Comparison of ENCODE assay signal across 15 mouse cellular contexts in the genomic region with DNA sequence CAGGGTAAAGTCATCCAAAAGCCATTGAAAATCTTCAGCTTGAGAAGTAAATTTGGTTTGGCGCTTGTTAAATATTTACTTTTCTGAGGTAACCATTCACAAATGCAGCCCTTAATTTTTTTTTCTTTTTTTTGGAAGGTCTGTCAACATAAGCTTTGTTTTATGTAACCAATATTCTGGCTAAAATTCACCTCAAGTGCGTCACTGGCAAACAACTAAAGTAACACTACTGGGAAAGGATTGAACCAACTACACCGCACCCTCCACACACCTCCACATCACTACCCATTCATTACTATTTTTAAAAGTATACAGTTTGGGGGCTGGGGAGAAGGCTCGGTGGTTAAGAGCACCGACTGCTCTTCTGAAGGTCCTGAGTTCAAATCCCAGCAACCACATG. TPM values are rescaled to one million over a fixed set of nuclear protein-coding genes. Genes with fewer than 3 reads are reported as not detected.
DNase-seq lines count a peak whose midpoint lies in the region; ATAC-seq and TF ChIP-seq lines count a peak whose summit lies in the region.
"Had no signal": no experiment of that assay in that cellular context is flagged by ENCODE, and none has a peak within 500 bp of the region (broad histone marks: within the 10 kb centered on the region; RNA-seq: fewer than 3 reads in every experiment).

No protein-coding gene starts in this region.

- no peak for TF ChIP-seq POLR2A in lung, adult 2 months (IDR thresholded peaks at IDR 0.05; ENCODE audit: borderline replicate concordance, extremely low read depth, low read depth, low read length)

- WGBS in forebrain, embryonic 13.5 days: 91% methylated on average over 5 of the region's 5 CpGs
- 91% methylated on average over 5 of the region's 5 CpGs for whole genome bisulfite sequencing in forebrain, embryonic 14.5 days
- 63% methylated on average over 5 of the region's 5 CpGs for WGBS in lung, adult 2 months
- WGBS in liver, embryonic 15.5 days (ENCODE audit: insufficient replicate concordance): 74% methylated on average over 5 of the region's 5 CpGs
- 32% methylated on average over 5 of the region's 5 CpGs for WGBS in stomach, postnatal 0 days

- H3K9ac ChIP-seq in forebrain, embryonic 13.5 days: no peak overlapping the region
- no peak overlapping the region for H3K9ac ChIP-seq in forebrain, embryonic 14.5 days (ENCODE audit: low read length)
- no peak overlapping the region for H3K9ac ChIP-seq in liver, embryonic 15.5 days
- H3K9ac ChIP-seq in stomach, postnatal 0 days (ENCODE audit: low read length): no peak overlapping the region

- peaks cover 41% of the 10 kb centered on the region for H3K4me1 ChIP-seq in forebrain, embryonic 13.5 days
- peaks cover 17% of the 10 kb centered on the region; the same call in 1 of the 2 replicates for H3K4me1 ChIP-seq in forebrain, embryonic 14.5 days (ENCODE audit: control insufficient read depth, insufficient read depth, low read length)
- H3K4me1 ChIP-seq in lung, adult 2 months (ENCODE audit: control insufficient read depth, insufficient read depth, low read length): peaks cover 6% of the 10 kb centered on the region
- peaks cover 65% of the 10 kb centered on the region for H3K4me1 ChIP-seq in liver, embryonic 15.5 days (replicated peaks)
- H3K4me1 ChIP-seq in stomach, postnatal 0 days (replicated peaks; ENCODE audit: control insufficient read depth, insufficient read depth): peaks cover 12% of the 10 kb centered on the region

- H3K27me3 ChIP-seq in forebrain, embryonic 13.5 days: peaks cover 14% of the 10 kb centered on the region; the same call in 1 of the 2 replicates
- no peaks in the 10 kb centered on the region for H3K27me3 ChIP-seq in forebrain, embryonic 14.5 days (replicated peaks; ENCODE audit: control insufficient read depth, insufficient read depth, low read length)
- peaks cover 32% of the 10 kb centered on the region for H3K27me3 ChIP-seq in liver, embryonic 15.5 days
- H3K27me3 ChIP-seq in stomach, postnatal 0 days (ENCODE audit: control insufficient read depth, insufficient read depth, low read length): no peaks in the 10 kb centered on the region
- H3K27me3 ChIP-seq: embryonic facial prominence, embryonic 12.5 days had no signal

- no peak overlapping the region for H3K4me3 ChIP-seq in forebrain, embryonic 13.5 days
- no peak overlapping the region for H3K4me3 ChIP-seq in forebrain, embryonic 14.5 days (ENCODE audit: low read depth, low read length)
- H3K4me3 ChIP-seq in lung, adult 2 months (replicated peaks; ENCODE audit: extremely low read depth, low read depth, low read length): no peak overlapping the region
- no peak overlapping the region for H3K4me3 ChIP-seq in liver, embryonic 15.5 days (replicated peaks)
- H3K4me3 ChIP-seq in stomach, postnatal 0 days (ENCODE audit: low read depth, low read length): no peak overlapping the region

- no peak overlapping the region for H3K27ac ChIP-seq in forebrain, embryonic 13.5 days
- no peak overlapping the region for H3K27ac ChIP-seq in forebrain, embryonic 14.5 days (ENCODE audit: low read depth, low read length)
- H3K27ac ChIP-seq in liver, embryonic 15.5 days (replicated peaks): no peak overlapping the region
- H3K27ac ChIP-seq in stomach, postnatal 0 days (replicated peaks): no peak overlapping the region

- TF ChIP-seq EP300 in stomach, postnatal 0 days (optimal IDR thresholded peaks at IDR 0.05): no peak

- peaks cover 4% of the 10 kb centered on the region; the same call in 1 of the 2 replicates for H3K36me3 ChIP-seq in forebrain, embryonic 13.5 days (ENCODE audit: poor library complexity, severe bottlenecking)
- H3K36me3 ChIP-seq in forebrain, embryonic 14.5 days (ENCODE audit: control insufficient read depth, insufficient read depth, low read length): no peaks in the 10 kb centered on the region
- H3K36me3 ChIP-seq in liver, embryonic 15.5 days (replicated peaks): peaks cover 3% of the 10 kb centered on the region; the same call in 1 of the 2 replicates
- H3K36me3 ChIP-seq in stomach, postnatal 0 days (ENCODE audit: control insufficient read depth, insufficient read depth, low read length): no peaks in the 10 kb centered on the region
- H3K36me3 ChIP-seq: hindbrain, embryonic 12.5 days had no signal

- no peaks in the 10 kb centered on the region for H3K9me3 ChIP-seq in forebrain, embryonic 13.5 days (replicated peaks)
- H3K9me3 ChIP-seq in forebrain, embryonic 14.5 days (replicated peaks; ENCODE audit: control insufficient read depth, low read length): no peaks in the 10 kb centered on the region; the same call in 1 of the 2 replicates
- no peaks in the 10 kb centered on the region for H3K9me3 ChIP-seq in liver, embryonic 15.5 days (replicated peaks)
- H3K9me3 ChIP-seq in stomach, postnatal 0 days (ENCODE audit: control insufficient read depth, low read length): no peaks in the 10 kb centered on the region
- H3K9me3 ChIP-seq: embryonic facial prominence, embryonic 12.5 days; G1E; hindbrain, embryonic 12.5 days; midbrain, embryonic 10.5 days had no signal

- TF ChIP-seq CTCF in lung, adult 2 months (IDR thresholded peaks at IDR 0.05; ENCODE audit: insufficient read depth, low read length): no peak
- no peak for TF ChIP-seq CTCF in stomach, postnatal 0 days (IDR thresholded peaks at IDR 0.05; ENCODE audit: low read depth)

- no peak for ATAC-seq in forebrain, embryonic 13.5 days
- ATAC-seq in forebrain, embryonic 14.5 days: no peak
- no peak for ATAC-seq in liver, embryonic 15.5 days (ENCODE audit: insufficient read depth)
- ATAC-seq in stomach, postnatal 0 days (ENCODE audit: low FRiP score, low TSS enrichment): no peak

- peak overlapping the region; percentile 28; the same call in 1 of the 2 replicates for H3K4me2 ChIP-seq in forebrain, embryonic 13.5 days
- H3K4me2 ChIP-seq in forebrain, embryonic 14.5 days (ENCODE audit: low read length): no peak overlapping the region
- peak overlapping the region; percentile 87; the same call in 1 of the 2 replicates for H3K4me2 ChIP-seq in liver, embryonic 15.5 days
- peak overlapping the region; percentile 77; the same call in 1 of the 2 replicates for H3K4me2 ChIP-seq in stomach, postnatal 0 days (replicated peaks; ENCODE audit: low read depth)

- no peak for DNase-seq in forebrain, embryonic 14.5 days (ENCODE audit: low spot score)
- peak; percentile 60 to 76 for DNase-seq in lung, adult 18-20 months
- DNase-seq in lung, adult 2 months: no peak
- DNase-seq in stomach, postnatal 0 days (ENCODE audit: low spot score): no peak
- no peak for DNase-seq in spleen, adult 18-20 months
- DNase-seq in layer of hippocampus, adult 9-11 months: no peak
- DNase-seq: cerebellum, postnatal 10 days; kidney, postnatal 10 days; thymus, postnatal 14 days had no signal

RNA-seq across cellular contexts. Expression of a gene that starts 1.6 kb away (rescaled TPM):
- polyA plus RNA-seq in forebrain, embryonic 13.5 days (2015; fragmentation: Nextera tagmentation; extraction: Ambion mirVana): 115 and 123 TPM in 2 replicates
- 130 and 138 TPM in 2 replicates for polyA plus RNA-seq in forebrain, embryonic 14.5 days (2014; fragmentation: Nextera tagmentation; extraction: Ambion mirVana)
- 126 and 152 TPM in 2 replicates for polyA plus RNA-seq in lung, adult 2 months (2012; rRNA removed)
- 57.2 and 57.6 TPM in 2 replicates for polyA plus RNA-seq in liver, embryonic 15.5 days (2015; fragmentation: Nextera tagmentation; extraction: Ambion mirVana)
- polyA plus RNA-seq in stomach, postnatal 0 days (2015; fragmentation: Nextera tagmentation; extraction: Ambion mirVana): 139 and 155 TPM in 2 replicates

RNA-seq across cellular contexts. Expression of a gene that starts 24.8 kb away (rescaled TPM):
- polyA plus RNA-seq in forebrain, embryonic 13.5 days (2015; fragmentation: Nextera tagmentation; extraction: Ambion mirVana): 0.08 TPM in 1 of 2 replicates, not detected in the other
- polyA plus RNA-seq in forebrain, embryonic 14.5 days (2014; fragmentation: Nextera tagmentation; extraction: Ambion mirVana): not detected in 2 replicates
- not detected in 2 replicates for polyA plus RNA-seq in lung, adult 2 months (2012; rRNA removed)
- not detected in 2 replicates for polyA plus RNA-seq in liver, embryonic 15.5 days (2015; fragmentation: Nextera tagmentation; extraction: Ambion mirVana)
- not detected in 2 replicates for polyA plus RNA-seq in stomach, postnatal 0 days (2015; fragmentation: Nextera tagmentation; extraction: Ambion mirVana)
- polyA plus RNA-seq: G1E had no signal

RNA-seq across cellular contexts. Expression of a gene that starts 35.8 kb away (rescaled TPM):
- 14.5 and 16.8 TPM in 2 replicates for polyA plus RNA-seq in forebrain, embryonic 13.5 days (2015; fragmentation: Nextera tagmentation; extraction: Ambion mirVana)
- polyA plus RNA-seq in forebrain, embryonic 14.5 days (2014; fragmentation: Nextera tagmentation; extraction: Ambion mirVana): 26.7 and 29.6 TPM in 2 replicates
- polyA plus RNA-seq in lung, adult 2 months (2012; rRNA removed): 12.4 and 17.1 TPM in 2 replicates
- 4.8 and 5.0 TPM in 2 replicates for polyA plus RNA-seq in liver, embryonic 15.5 days (2015; fragmentation: Nextera tagmentation; extraction: Ambion mirVana)
- polyA plus RNA-seq in stomach, postnatal 0 days (2015; fragmentation: Nextera tagmentation; extraction: Ambion mirVana): 8.0 and 9.3 TPM in 2 replicates

Comparison
In these comparisons a context has a peak if more than half of its experiments do, and no peak if none do; other contexts are left out.
1. DNase-seq: peak in lung, adult 18-20 months (2 of 2); none in forebrain, embryonic 14.5 days (single experiment), lung, adult 2 months (single experiment), stomach, postnatal 0 days (single experiment), spleen, adult 18-20 months (0 of 2) and layer of hippocampus, adult 9-11 months (single experiment).